Mouse (Mus musculus): ENCODE measurements around the gene Prg3.
A peak's percentile ranks its signal among the peaks of the same experiment; 100 is the strongest.

DNA sequence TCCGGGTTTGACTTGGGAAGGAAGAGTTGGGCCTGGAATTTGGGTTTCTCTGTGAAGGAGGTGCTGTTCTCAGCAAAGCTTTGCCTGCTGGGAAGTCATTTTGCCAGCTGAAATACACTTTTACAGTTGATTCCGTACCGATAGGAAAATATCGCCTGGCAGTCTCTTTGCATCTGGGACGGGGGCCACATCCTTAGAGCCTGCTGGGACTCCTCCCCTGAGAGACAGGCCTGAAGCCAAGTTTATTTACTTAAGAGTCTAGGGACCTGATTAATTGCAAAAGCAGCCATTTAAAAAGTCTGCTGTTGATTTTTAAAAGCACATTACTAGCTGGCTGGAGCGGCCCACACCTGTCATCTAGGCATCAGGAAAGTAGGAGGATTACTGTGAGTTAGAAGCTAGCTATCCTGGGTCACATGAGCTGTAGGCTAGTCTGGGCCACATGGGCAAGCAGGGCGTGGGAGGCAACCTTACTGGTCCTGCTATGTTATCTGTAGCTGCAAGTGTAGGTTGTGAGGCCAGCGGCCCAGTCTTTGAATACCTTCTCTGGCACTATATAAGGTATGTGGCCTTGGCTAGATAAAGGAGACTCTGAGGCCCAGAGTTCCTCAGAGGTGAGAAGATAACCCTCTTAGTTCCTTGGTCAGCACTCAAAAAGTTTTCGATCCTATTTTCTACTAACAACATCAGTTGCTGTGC is 24.0 kb downstream of the Prg3 start:
- TF ChIP-seq CEBPB (IDR thresholded peaks at IDR 0.05; ENCODE audit: low read depth) (no peak), CTCF (IDR thresholded peaks at IDR 0.05; ENCODE audit: control insufficient read depth, insufficient read depth, insufficient read length) (no peak), USF1 (IDR thresholded peaks at IDR 0.05; ENCODE audit: low read depth) (peak; percentile 11), MYOG (IDR thresholded peaks at IDR 0.05; ENCODE audit: control insufficient read depth, extremely low read depth, insufficient read length) (no peak)

All from C2C12 (cell line).